Mouse (Mus musculus) E14TG2a.4 (cell line): ENCODE measurements around the gene Tbc1d17.

ENCODE experiments used
- CTCF ChIP-seq: conservative IDR thresholded peaks from 2 replicates; pipeline ENCODE4 v1.5.1; 2014; ENCODE audit warnings: low read length
- NANOG ChIP-seq: IDR thresholded peaks from 2 replicates; pipeline ENCODE4 v1.6.1; 2014; ENCODE audit warnings: borderline replicate concordance, low read length, mixed read lengths
- POU5F1 ChIP-seq: IDR thresholded peaks from 2 replicates; pipeline ENCODE4 v1.6.1; 2014; ENCODE audit warnings: low read length, borderline replicate concordance

DNA sequence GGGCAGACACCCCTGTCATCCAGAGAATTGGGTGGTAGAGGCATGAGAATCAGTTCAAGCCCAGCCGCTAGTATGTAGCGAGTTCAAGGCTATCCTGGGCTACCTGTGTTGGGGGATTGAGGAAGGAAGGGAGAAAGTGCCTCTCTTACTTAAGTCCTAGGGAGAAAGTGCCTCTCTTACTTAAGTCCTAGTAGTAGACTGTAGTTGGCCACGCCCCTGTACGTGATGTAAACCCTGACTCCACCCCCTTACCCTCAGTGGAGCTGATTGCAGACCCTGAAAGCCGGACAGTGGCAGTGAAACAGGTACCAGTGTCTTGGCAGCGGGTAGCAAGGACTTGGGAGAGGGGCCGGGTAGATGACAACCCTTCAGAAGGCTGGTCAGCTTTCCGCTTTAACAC is 9.0 kb upstream of the Tbc1d17 start:
- TF ChIP-seq CTCF (no peak), POU5F1 (no peak), NANOG (no peak)
